Mouse (Mus musculus): ENCODE results near the gene Plxnd1. TPM values are rescaled to one million over a fixed set of nuclear protein-coding genes. Genes with fewer than 3 reads are reported as not detected.

Gene Plxnd1
- polyA plus RNA-seq, 1 experiment from 2014 or later: 9.6 TPM

DNA sequence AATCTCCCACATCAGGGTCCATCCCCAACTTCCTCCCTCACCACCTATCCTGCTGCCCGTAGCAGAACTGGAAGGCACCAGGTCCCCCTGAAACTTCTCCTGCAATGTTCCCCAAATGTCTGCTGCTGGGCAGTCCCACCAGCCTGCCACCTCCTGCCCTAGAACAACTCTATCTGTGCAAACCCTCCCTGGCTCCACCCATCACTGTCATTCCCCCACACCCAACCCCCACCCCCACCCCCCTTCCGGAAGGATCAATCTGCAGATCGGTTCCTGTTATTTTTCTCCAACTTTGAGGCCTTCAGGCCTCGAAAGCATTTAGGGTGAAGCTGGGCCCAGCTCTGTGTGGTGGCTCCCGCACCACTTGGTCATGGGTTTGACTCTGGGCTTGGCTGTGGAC lies 8.7 kb upstream of the Plxnd1 start:
- Histone ChIP-seq H3K4me1 (replicated peaks; ENCODE audit: control insufficient read depth, insufficient read depth, low read length) (no peaks in the 10 kb centered on the region), H3K4me3 (ENCODE audit: low read depth, low read length) (no peak overlapping the region), H3K36me3 (ENCODE audit: control insufficient read depth, insufficient read depth) (no peaks in the 10 kb centered on the region), H3K27ac (ENCODE audit: low read depth, low read length) (peak overlapping the region; percentile 28), H3K9me3 (ENCODE audit: control insufficient read depth) (no peaks in the 10 kb centered on the region), H3K9ac (ENCODE audit: low read depth, low read length) (no peak overlapping the region), H3K4me2 (replicated peaks; ENCODE audit: low read depth) (no peak overlapping the region), H3K27me3 (replicated peaks; ENCODE audit: control insufficient read depth, insufficient read depth, low read length) (no peaks in the 10 kb centered on the region)
- no peak for ATAC-seq
- WGBS: 62% methylated on average over 5 of the region's 5 CpGs
- TF ChIP-seq CTCF (IDR thresholded peaks at IDR 0.05; ENCODE audit: low read depth): no peak

DNA sequence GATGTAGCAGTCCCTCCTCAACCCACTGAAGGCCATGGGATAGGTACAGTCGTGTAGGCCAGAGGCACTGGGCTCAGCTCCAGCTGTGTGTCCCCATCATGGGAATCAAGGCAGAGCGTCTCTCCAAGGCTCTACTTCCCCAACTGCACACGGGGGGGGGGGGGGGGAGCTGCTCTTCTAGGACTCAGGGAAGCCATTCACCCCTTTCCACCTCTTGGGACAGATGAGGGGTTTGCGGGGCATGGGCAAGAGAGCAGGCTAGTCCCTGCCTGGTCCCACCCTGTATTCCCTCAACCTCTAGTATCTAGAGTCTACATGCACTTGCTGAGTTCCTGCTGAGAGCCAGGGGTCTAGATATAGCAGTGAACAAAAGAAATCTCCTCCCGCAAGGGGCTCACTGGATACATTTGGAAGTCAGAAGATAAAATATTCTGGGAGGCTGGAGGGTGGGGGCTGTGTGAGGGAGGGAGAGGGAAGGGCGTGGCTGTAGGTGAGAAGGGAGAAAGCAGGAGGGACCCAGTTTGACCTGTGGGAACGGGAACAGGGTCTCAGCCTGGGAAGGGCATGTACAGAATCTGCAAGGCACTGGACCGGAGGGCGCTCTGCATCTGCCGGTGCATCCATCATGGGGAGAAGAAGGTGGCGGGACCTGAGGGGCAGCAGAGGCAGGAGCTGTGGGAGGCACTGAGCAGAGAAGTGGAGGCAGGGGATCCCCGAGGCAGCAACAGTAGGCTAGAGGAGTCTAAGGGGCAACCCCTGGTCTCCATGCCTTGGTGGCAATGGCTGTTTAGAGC lies 7.7 kb upstream of the Plxnd1 start:
- no peak overlapping the region for H3K4me3 ChIP-seq (ENCODE audit: low read depth, low read length)
- no peak overlapping the region for H3K9ac ChIP-seq (ENCODE audit: low read depth, low read length)
- no peak for TF ChIP-seq CTCF (IDR thresholded peaks at IDR 0.05; ENCODE audit: low read depth)
- H3K9me3 ChIP-seq (ENCODE audit: control insufficient read depth): no peaks in the 10 kb centered on the region
- no peaks in the 10 kb centered on the region for H3K27me3 ChIP-seq (replicated peaks; ENCODE audit: control insufficient read depth, insufficient read depth, low read length)
- ATAC-seq: no peak
- no peaks in the 10 kb centered on the region for H3K4me1 ChIP-seq (replicated peaks; ENCODE audit: control insufficient read depth, insufficient read depth, low read length)
- WGBS: 64% methylated on average over 12 of the region's 12 CpGs
- no peak overlapping the region for H3K4me2 ChIP-seq (replicated peaks; ENCODE audit: low read depth)
- no peak overlapping the region for H3K27ac ChIP-seq (ENCODE audit: low read depth, low read length)
- H3K36me3 ChIP-seq (ENCODE audit: control insufficient read depth, insufficient read depth): no peaks in the 10 kb centered on the region

DNA sequence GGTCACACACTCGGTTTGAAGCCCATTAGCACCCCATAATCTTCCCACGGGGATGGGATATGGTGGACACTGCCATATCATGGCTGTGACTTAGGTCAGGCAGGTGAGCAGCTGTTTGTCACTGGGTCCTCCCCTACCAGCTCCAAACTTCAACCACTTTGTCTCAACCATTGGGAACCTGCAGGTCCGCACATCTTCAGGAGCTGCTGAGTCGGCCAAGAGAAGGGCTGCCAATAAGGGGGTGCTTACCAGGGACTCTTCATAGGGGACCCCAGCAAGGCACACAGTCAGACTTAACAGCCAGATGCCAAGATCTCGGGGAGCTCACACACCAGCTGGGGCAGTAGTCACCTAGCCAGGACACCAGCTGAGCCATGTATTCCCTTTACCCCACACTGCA lies 6.0 kb upstream of the Plxnd1 start:
- ATAC-seq: no peak
- Histone ChIP-seq H3K4me2 (replicated peaks; ENCODE audit: low read depth) (no peak overlapping the region), H3K4me1 (replicated peaks; ENCODE audit: control insufficient read depth, insufficient read depth, low read length) (no peaks in the 10 kb centered on the region), H3K27me3 (replicated peaks; ENCODE audit: control insufficient read depth, insufficient read depth, low read length) (no peaks in the 10 kb centered on the region), H3K27ac (ENCODE audit: low read depth, low read length) (no peak overlapping the region), H3K4me3 (ENCODE audit: low read depth, low read length) (no peak overlapping the region), H3K9me3 (ENCODE audit: control insufficient read depth) (no peaks in the 10 kb centered on the region), H3K36me3 (ENCODE audit: control insufficient read depth, insufficient read depth) (no peaks in the 10 kb centered on the region), H3K9ac (ENCODE audit: low read depth, low read length) (no peak overlapping the region)
- no peak for TF ChIP-seq CTCF (IDR thresholded peaks at IDR 0.05; ENCODE audit: low read depth)
- 85% methylated on average over 5 of the region's 5 CpGs for WGBS

DNA sequence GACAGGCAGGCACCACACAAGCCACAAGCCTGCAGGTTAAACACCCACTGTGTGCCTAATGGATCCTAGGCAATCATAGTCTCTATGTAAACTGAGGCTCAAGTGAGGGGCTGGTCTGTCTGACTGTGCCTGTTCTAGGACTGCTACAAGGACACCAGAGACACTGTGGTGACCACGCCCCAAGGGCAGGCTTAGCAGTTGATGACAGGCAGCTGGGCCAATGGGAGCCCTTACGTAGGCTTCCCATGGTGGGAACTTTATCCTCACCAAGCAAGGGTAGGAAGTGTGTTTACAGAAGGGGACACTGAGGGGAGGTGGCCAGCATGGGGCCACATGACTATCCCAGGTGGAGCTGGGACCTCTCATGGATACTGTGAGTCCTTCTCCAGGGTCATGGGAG lies 4.4 kb upstream of the Plxnd1 start:
- Histone ChIP-seq H3K4me3 (ENCODE audit: low read depth, low read length) (no peak overlapping the region), H3K27ac (ENCODE audit: low read depth, low read length) (no peak overlapping the region), H3K4me2 (replicated peaks; ENCODE audit: low read depth) (no peak overlapping the region), H3K36me3 (ENCODE audit: control insufficient read depth, insufficient read depth) (no peaks in the 10 kb centered on the region), H3K27me3 (replicated peaks; ENCODE audit: control insufficient read depth, insufficient read depth, low read length) (peaks cover 2% of the 10 kb centered on the region; the same call in 1 of the 2 replicates), H3K9me3 (ENCODE audit: control insufficient read depth) (no peaks in the 10 kb centered on the region), H3K4me1 (replicated peaks; ENCODE audit: control insufficient read depth, insufficient read depth, low read length) (no peaks in the 10 kb centered on the region), H3K9ac (ENCODE audit: low read depth, low read length) (no peak overlapping the region)
- ATAC-seq: no peak
- WGBS: 90% methylated on average over 2 of the region's 2 CpGs
- no peak for TF ChIP-seq CTCF (IDR thresholded peaks at IDR 0.05; ENCODE audit: low read depth)

DNA sequence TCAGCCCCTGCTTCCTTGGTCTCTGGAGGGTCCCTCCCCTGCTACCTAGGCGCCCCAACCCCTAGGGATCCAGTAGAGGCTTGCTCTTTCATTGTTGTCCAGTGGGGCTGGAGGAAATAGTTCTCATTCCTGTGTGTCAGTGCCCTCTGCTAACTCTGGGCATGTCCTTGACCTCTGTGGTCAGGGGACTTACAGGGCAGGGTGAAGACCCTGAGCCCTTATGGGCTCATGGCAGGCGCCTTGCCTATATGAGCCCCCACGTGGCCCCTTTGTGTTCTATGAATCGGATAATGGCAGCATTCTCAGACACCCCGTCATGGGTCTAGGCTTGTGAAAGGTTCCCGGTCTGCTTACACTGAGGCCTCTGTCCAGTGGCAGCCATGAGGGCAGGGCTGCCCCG lies 4.0 kb upstream of the Plxnd1 start:
- no peak overlapping the region for H3K27ac ChIP-seq (ENCODE audit: low read depth, low read length)
- no peak overlapping the region for H3K4me2 ChIP-seq (replicated peaks; ENCODE audit: low read depth)
- WGBS: 85% methylated on average over 7 of the region's 7 CpGs

DNA sequence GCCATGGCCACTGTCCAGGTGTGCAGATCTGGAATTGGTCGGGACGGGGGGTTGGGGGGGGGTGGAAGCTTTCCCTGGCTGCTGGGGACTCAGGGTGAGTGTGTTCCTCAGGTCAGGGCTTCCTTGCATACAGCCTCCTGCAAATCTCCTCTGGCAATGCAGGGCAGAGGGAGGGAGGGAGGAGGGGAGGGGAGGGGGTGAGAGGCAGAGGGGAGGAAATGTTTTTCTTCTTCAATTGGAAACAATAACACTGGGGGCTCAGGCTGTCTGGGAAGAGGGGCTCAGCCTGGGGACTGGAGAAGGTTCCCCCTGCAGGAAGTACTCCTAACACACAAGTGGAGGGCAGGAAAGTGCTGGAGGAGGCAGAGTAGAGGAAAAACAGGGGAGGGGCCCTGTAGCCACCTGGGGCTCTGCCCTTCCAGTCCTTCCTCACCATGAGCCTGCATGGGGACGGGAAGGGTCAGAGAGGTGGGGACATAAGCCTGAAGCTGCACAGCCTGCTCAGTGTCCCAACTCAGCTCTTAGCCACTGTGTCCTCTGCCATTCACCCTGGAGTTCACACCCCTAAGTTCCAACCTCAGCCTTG lies 3.0 kb upstream of the Plxnd1 start:
- Histone ChIP-seq H3K36me3 (ENCODE audit: control insufficient read depth, insufficient read depth) (no peaks in the 10 kb centered on the region), H3K4me2 (replicated peaks; ENCODE audit: low read depth) (no peak overlapping the region), H3K4me3 (ENCODE audit: low read depth, low read length) (no peak overlapping the region), H3K9me3 (ENCODE audit: control insufficient read depth) (no peaks in the 10 kb centered on the region), H3K27ac (ENCODE audit: low read depth, low read length) (no peak overlapping the region), H3K27me3 (replicated peaks; ENCODE audit: control insufficient read depth, insufficient read depth, low read length) (peaks cover 16% of the 10 kb centered on the region), H3K9ac (ENCODE audit: low read depth, low read length) (no peak overlapping the region), H3K4me1 (replicated peaks; ENCODE audit: control insufficient read depth, insufficient read depth, low read length) (no peaks in the 10 kb centered on the region)
- peak; percentile 20; the same call in 1 of the 2 replicates for TF ChIP-seq CTCF (IDR thresholded peaks at IDR 0.05; ENCODE audit: low read depth)
- ATAC-seq: no peak
- 34% methylated on average over 3 of the region's 3 CpGs for WGBS

More for the DNA sequence above, 4.0 kb upstream of the Plxnd1 start:
- Histone ChIP-seq H3K9me3 (ENCODE audit: control insufficient read depth) (no peaks in the 10 kb centered on the region), H3K36me3 (ENCODE audit: control insufficient read depth, insufficient read depth) (no peaks in the 10 kb centered on the region), H3K4me3 (ENCODE audit: low read depth, low read length) (no peak overlapping the region), H3K9ac (ENCODE audit: low read depth, low read length) (no peak overlapping the region), H3K27me3 (replicated peaks; ENCODE audit: control insufficient read depth, insufficient read depth, low read length) (peaks cover 7% of the 10 kb centered on the region; the same call in 1 of the 2 replicates), H3K4me1 (replicated peaks; ENCODE audit: control insufficient read depth, insufficient read depth, low read length) (no peaks in the 10 kb centered on the region)
- no peak for ATAC-seq
- no peak for TF ChIP-seq CTCF (IDR thresholded peaks at IDR 0.05; ENCODE audit: low read depth)

Data from intestine, postnatal 0 days (tissue).